Mouse (Mus musculus): ENCODE measurements around the gene Snx29. TPM values are rescaled to one million over a fixed set of nuclear protein-coding genes. Genes with fewer than 3 reads are reported as not detected.
"Not testable (repeated sequence)": the region's sequence is repeated elsewhere in the genome, so short reads cannot be mapped to it uniquely, and the experiment has no call there.

The Snx29 gene
- 10 to 100 TPM in 1 of 2 experiments, 1 to 10 TPM in 1; 9.2 to 11.9 TPM for total RNA-seq (2021)
- long read RNA-seq, experiment 1: 0 reads
- long read RNA-seq, experiment 2, partial matches to known transcripts: 0 of 1 reads
- long read RNA-seq, experiment 2, other reads (novel, unspliced or antisense): 1 of 1 reads

DNA sequence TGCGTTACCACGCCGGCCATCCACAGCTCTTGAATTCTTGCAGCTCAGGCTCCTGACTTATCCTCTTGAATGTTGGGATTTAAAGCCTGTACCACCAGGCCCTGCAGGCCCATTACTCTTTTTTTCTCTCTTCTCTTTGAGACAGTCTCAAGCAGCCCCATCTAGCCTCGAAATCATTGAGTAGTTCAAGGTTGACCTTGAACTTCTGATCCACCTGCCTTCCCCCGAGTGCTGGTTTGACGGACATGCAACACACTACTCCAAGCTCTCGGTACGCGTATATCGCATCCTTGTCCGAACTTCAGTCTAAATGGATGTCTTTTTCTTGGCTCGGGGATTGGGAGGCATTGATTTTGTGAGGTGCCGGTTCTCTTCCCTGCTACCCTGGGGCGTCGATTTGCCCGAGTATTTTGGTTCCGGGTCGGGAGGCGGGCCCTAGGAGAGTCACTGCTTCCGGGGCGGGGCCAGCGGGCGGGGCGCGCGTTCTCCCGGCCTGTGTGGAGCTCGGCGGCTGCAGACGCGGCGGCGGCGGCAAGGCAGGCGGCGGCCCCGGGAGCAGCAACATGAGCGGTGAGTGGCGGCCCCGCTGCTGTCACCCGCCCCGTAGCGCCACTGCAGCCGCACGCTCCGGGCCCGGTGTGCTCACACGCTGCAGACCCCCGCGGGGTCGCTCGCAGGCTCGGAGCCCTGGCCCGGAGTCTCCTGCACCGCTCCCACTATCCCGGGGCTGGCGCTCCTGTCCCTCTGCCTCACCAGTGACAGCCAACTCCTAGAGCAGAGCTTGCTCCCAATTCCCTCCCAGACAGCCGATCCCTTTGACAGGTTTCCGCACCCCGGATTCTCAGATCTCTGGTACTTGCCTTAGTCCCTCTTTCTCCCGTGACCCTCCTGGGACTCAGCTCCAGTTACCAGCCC lies at the start of gene Snx29:
Snx29 (plus strand) TSS at position 500 of the 915 bp plus-strand sequence.
- peak; percentile 96 for DNase-seq

- DNase-seq: no peak
Measured at GRCm38 (mm10) chr16:11276888-11277287, 45.8 kb upstream of the Snx29 start.

DNA sequence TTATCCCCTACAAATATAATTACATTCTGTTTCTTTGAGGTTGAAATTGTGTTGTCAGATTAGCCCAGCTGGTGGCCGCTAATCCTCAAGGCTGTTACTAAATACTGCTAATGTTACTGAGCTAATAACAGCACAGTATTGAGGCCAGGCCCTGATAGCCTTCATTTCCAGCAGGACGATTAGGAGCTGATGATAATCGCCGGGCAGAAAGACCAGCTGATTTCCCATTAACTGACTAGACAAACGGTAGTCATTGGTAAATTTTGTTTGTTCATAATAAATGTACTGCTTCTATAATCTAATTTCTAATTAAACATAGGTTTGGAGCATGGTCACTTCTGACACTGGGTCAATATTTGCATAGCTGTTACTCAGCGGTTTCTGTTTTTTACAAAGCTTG lies 43.9 kb upstream of the Snx29 start:
- DNase-seq: no peak

DNA sequence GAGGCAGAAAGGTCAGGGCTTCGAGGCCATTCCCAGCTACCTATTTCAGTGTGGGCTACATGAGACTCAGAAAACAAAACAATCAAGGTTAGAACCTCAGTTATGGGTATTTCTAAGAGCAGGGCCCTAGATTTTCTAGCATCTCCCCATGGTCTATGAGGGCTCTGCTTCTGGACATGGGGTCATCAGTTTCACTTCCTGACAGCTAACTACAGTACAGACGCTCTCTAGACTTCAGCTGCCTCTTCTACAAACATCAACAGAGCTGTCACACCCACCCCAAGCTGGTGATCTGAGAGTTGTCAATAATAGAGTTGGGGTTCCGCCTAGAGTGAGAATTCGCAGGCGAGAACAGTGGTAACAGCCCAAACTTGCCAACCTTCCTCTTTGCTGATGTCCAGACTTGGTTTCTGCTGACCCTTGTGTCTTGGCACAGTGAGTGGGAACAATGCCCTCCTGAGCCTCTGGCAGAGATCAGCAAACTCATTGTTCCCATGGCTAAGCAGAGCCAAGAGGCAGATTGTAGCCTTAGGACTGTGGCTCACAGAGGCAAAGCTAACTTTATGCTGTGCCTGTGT lies 40.0 kb upstream of the Snx29 start:
- DNase-seq: peak; percentile 12

- DNase-seq: no peak
Measured at GRCm38 (mm10) chr16:11284881-11285280, 37.8 kb upstream of the Snx29 start.

DNA sequence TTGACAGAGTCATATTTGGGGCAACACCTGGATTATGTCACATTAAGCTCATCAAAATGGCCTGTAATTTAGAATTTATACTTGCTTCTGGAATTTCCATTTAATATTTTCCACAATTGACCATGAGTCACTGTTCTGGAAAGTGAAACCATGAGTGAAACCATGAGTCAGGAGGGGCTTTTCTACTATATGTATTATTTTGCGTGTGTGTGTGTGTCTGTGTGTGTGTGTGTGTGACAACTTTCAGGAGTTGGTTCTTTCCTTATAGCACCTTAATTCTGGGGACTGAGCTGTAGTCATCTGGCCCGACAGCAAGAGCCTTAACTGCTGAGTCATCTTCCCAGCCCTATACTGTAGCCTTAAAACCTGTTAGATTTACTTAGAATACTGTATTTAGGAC lies 36.8 kb upstream of the Snx29 start:
- no peak for DNase-seq

DNA sequence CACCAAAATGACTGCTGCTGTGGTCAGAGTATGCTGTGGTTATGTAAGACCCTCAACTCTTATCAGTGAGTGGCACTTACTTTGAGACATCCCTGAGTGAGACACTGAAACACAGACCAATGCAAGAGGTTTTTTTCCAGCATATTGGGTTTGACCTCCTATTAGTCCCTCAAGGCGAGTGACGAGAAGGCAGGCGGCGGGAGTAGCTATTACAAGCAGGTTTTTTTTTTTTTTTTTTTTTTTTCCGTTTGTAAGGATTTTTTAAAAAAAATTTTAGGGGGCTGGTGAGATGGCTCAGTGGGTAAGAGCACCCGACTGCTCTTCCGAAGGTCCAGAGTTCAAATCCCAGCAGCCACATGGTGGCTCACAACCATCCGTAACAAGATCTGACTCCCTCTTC lies 33.8 kb upstream of the Snx29 start:
- DNase-seq: not testable (repeated sequence)

- not testable (repeated sequence) for DNase-seq
Measured at GRCm38 (mm10) chr16:11295583-11295982, 27.1 kb upstream of the Snx29 start.

- not testable (repeated sequence) for DNase-seq
Measured at GRCm38 (mm10) chr16:11297700-11298099, 25.0 kb upstream of the Snx29 start.

GRCm38 (mm10) chr16:11303741-11304140 lies 19.0 kb upstream of the Snx29 start:
- DNase-seq: no peak

GRCm38 (mm10) chr16:11305531-11305930 lies 17.2 kb upstream of the Snx29 start:
- no peak for DNase-seq

- no peak for DNase-seq
Measured at GRCm38 (mm10) chr16:11313512-11313911, 9.2 kb upstream of the Snx29 start, which contains the start of gene Tnfrsf17. TSS of gene Tnfrsf17 (plus strand) at chr16:11313812.

- no peak for DNase-seq
Measured at GRCm38 (mm10) chr16:11315786-11316320, 6.9 kb upstream of the Snx29 start.

- DNase-seq: no peak
Measured at GRCm38 (mm10) chr16:11316748-11317147, 6.0 kb upstream of the Snx29 start.

DNA sequence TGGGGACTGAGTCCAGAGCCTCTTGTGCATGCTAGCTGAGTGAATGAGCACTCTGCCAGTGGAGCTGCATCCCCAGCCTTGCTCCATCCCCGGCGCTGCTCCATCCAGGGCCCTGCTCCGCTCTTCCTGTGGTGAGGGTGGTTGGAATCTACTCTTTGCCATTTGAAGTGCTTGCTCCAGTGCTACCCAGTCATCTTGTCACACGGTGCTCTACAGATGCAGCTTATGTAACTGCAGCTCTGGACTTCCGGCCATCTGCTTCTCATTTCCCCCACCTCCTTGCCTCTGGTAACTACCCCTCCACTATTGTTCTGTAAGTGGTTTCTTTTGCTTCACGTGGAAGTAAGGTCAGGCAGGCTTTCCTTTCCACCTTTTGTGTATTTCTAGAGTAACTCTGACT lies 5.4 kb upstream of the Snx29 start:
- peak; percentile 16 for DNase-seq

GRCm38 (mm10) chr16:11323324-11324051 lies 780 bp downstream of the Snx29 start:
- peak; percentile 11 for DNase-seq

GRCm38 (mm10) chr16:11330081-11330800 lies 7.5 kb downstream of the Snx29 start:
- no peak for DNase-seq

GRCm38 (mm10) chr16:11331030-11331429 lies 8.3 kb downstream of the Snx29 start:
- no peak for DNase-seq

- DNase-seq: no peak
Measured at GRCm38 (mm10) chr16:11343292-11343815, 20.6 kb downstream of the Snx29 start.

GRCm38 (mm10) chr16:11351903-11352302 lies 29.2 kb downstream of the Snx29 start:
- no peak for DNase-seq

- DNase-seq: no peak
Measured at GRCm38 (mm10) chr16:11359173-11359572, 36.5 kb downstream of the Snx29 start.
